ENCODE assay signal across 13 mouse cellular contexts in the genomic region with DNA sequence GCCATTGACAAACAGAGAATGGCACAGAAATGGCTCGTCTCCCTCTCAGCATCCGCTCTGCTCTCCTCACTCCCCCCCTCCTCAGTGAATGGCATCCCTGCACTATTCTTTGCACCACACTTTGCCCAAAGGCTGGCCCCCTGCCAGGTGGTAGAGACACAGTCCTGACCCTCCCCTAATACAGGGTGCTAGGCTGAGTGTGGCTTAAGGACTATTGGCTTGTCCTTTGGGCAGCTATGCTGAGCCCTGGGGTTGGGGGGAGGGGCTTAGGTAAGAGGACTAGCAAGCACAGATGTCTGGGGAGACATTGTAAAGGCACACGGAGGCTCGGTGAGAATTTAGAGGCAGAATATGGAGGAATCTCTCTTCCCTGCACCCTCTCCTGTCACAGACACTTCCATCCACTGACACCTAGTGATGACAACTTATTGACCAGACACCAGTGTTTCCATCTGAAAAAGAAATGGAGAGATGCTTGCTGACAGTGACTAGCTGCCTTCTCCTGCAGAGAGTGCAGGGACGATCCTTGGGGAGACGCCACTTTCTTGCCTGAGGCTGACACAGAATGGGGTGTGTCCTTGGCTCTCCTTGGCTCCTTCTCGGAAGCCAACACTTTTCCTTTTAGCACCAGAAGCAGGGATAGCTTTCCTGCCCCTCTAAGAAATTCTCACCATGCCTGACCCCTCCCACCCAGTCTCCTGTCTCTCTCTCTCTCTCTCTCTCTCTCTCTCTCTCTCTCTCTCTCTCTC.
DNase-seq lines count a peak whose midpoint lies in the region; ATAC-seq and TF ChIP-seq lines count a peak whose summit lies in the region.
"Had no signal": no experiment of that assay in that cellular context is flagged by ENCODE, and none has a peak within 500 bp of the region (broad histone marks: within the 10 kb centered on the region; RNA-seq: fewer than 3 reads in every experiment).

No protein-coding gene starts in this region.

- WGBS in lung, embryonic 14.5 days, result 26% methylated on average over 7 of the region's 7 CpGs
- 43% methylated on average over 7 of the region's 7 CpGs for WGBS in lung, adult 2 months
- 33% methylated on average over 7 of the region's 7 CpGs for WGBS in limb, embryonic 10.5 days

- H3K9me3 ChIP-seq in lung, embryonic 14.5 days (ENCODE audit: low read depth, low read length), result no peaks in the 10 kb centered on the region
- H3K9me3 ChIP-seq in limb, embryonic 10.5 days (replicated peaks), result no peaks in the 10 kb centered on the region
- H3K9me3 ChIP-seq: heart, embryonic 10.5 days; kidney, embryonic 15.5 days had no signal

- DNase-seq in lung, embryonic 14.5 days, result no peak
- DNase-seq in lung, adult 2 months, result no peak
- DNase-seq in ES-CJ7 (ENCODE audit: low read depth, low spot score) (peak; percentile 58), ZHBTc4 (ENCODE audit: low read depth, low spot score) (peak; percentile 55)
- DNase-seq in limb, embryonic 10.5 days (ENCODE audit: low spot score), result no peak
- DNase-seq in thymus, postnatal 36 days, result no peak
- DNase-seq: cerebellum, adult 8-10 months; layer of hippocampus, postnatal 36 days; right cerebral cortex, postnatal 14 days; thymus, adult 18-20 months had no signal

- H3K9ac ChIP-seq in lung, embryonic 14.5 days, result no peak overlapping the region
- H3K9ac ChIP-seq: kidney, embryonic 15.5 days had no signal

- H3K4me3 ChIP-seq in lung, embryonic 14.5 days (ENCODE audit: low read depth, low read length), result no peak overlapping the region
- H3K4me3 ChIP-seq in lung, adult 2 months (replicated peaks; ENCODE audit: extremely low read depth, low read depth, low read length), result no peak overlapping the region
- no peak overlapping the region for H3K4me3 ChIP-seq in limb, embryonic 10.5 days
- H3K4me3 ChIP-seq: heart, embryonic 10.5 days; kidney, embryonic 15.5 days had no signal

- no peak overlapping the region for H3K27ac ChIP-seq in lung, embryonic 14.5 days (ENCODE audit: low read depth)
- 0 out of 2 replicates have a peak overlapping the region, but pooled peaks have one; percentile 25 for H3K27ac ChIP-seq in limb, embryonic 10.5 days
- H3K27ac ChIP-seq: heart, embryonic 10.5 days; kidney, embryonic 15.5 days had no signal

- no peak for TF ChIP-seq CTCF in lung, embryonic 14.5 days (IDR thresholded peaks at IDR 0.05; ENCODE audit: low read depth)
- TF ChIP-seq CTCF in lung, adult 2 months (IDR thresholded peaks at IDR 0.05; ENCODE audit: insufficient read depth, low read length), result no peak

- no peaks in the 10 kb centered on the region for H3K36me3 ChIP-seq in lung, embryonic 14.5 days (ENCODE audit: insufficient read depth)
- no peaks in the 10 kb centered on the region for H3K36me3 ChIP-seq in limb, embryonic 10.5 days
- H3K36me3 ChIP-seq: heart, embryonic 10.5 days; kidney, embryonic 15.5 days had no signal

- H3K27me3 ChIP-seq in lung, embryonic 14.5 days (ENCODE audit: insufficient read depth, low read length), result no peaks in the 10 kb centered on the region
- H3K27me3 ChIP-seq in limb, embryonic 10.5 days (ENCODE audit: low read depth, poor library complexity, severe bottlenecking), result no peaks in the 10 kb centered on the region
- H3K27me3 ChIP-seq: kidney, embryonic 15.5 days had no signal

- no peak overlapping the region for H3K4me2 ChIP-seq in lung, embryonic 14.5 days
- H3K4me2 ChIP-seq: kidney, embryonic 15.5 days had no signal

- no peak for TF ChIP-seq POLR2A in lung, adult 2 months (IDR thresholded peaks at IDR 0.05; ENCODE audit: borderline replicate concordance, extremely low read depth, low read depth, low read length)

- no peaks in the 10 kb centered on the region for H3K4me1 ChIP-seq in lung, embryonic 14.5 days (ENCODE audit: insufficient read depth)
- no peaks in the 10 kb centered on the region for H3K4me1 ChIP-seq in lung, adult 2 months (ENCODE audit: control insufficient read depth, insufficient read depth, low read length)
- H3K4me1 ChIP-seq in limb, embryonic 10.5 days, result peaks cover 37% of the 10 kb centered on the region
- H3K4me1 ChIP-seq: kidney, embryonic 15.5 days had no signal

- peak; percentile 44; the same call in 1 of the 2 replicates for ATAC-seq in lung, embryonic 14.5 days (ENCODE audit: insufficient read depth)
- no peak for ATAC-seq in megakaryocyte-erythroid progenitor cell, adult 5-6 weeks (replicated peaks; ENCODE audit: low FRiP score, low TSS enrichment, poor library complexity, severe bottlenecking)

Comparison
In these comparisons a context has a peak if more than half of its experiments do, and no peak if none do; other contexts are left out.
1. DNase-seq: peak in ES-CJ7 (single experiment) and ZHBTc4 (single experiment); none in lung, embryonic 14.5 days (single experiment), lung, adult 2 months (single experiment), limb, embryonic 10.5 days (single experiment) and thymus, postnatal 36 days (0 of 2).